Mouse (Mus musculus) lung, embryonic 14.5 days (tissue): ENCODE data around the gene 1810037I17Rik. TPM values are rescaled to one million over a fixed set of nuclear protein-coding genes. Genes with fewer than 3 reads are reported as not detected.

ENCODE experiments used
- ATAC-seq: fragments of 200-750 bp; cut with Nextera tagmentation; 2 replicates; pipeline ENCODE4 v1.8.0; 2017; ENCODE audit warnings: mild to moderate bottlenecking, moderate TSS enrichment, moderate library complexity; ENCODE audit not compliant: insufficient read depth
- DNase-seq: peaks from one replicate; pipeline ENCODE4 v3.0.0-alpha.2; 2015
- H3K27ac ChIP-seq: fragments of 300-500 bp; sonication (generic); 2 replicates; pipeline ENCODE4 v1.5.1; 2014; ENCODE audit warnings: low read depth, mild to moderate bottlenecking, moderate library complexity
- H3K27me3 ChIP-seq: fragments of 300-500 bp; sonication (generic); 2 replicates; pipeline ENCODE4 v1.6.1; 2014; ENCODE audit warnings: low read length, control low read depth; ENCODE audit not compliant: insufficient read depth
- H3K36me3 ChIP-seq: fragments of 300-500 bp; sonication (generic); 2 replicates; pipeline ENCODE4 v1.6.1; 2014; ENCODE audit warnings: control low read depth; ENCODE audit not compliant: insufficient read depth
- H3K4me1 ChIP-seq: fragments of 300-500 bp; sonication (generic); 2 replicates; pipeline ENCODE4 v1.6.1; 2014; ENCODE audit warnings: antibody characterized with exemption, control low read depth; ENCODE audit not compliant: insufficient read depth
- H3K4me2 ChIP-seq: fragments of 300-500 bp; sonication (generic); 2 replicates; pipeline ENCODE4 v1.6.1; 2014; ENCODE audit warnings: mild to moderate bottlenecking
- H3K4me3 ChIP-seq: fragments of 300-500 bp; sonication (generic); 2 replicates; pipeline ENCODE4 v1.5.1; 2014; ENCODE audit warnings: low read depth, low read length
- H3K9ac ChIP-seq: fragments of 300-500 bp; sonication (generic); 2 replicates; pipeline ENCODE4 v1.6.1; 2014
- H3K9me3 ChIP-seq: fragments of 300-500 bp; sonication (generic); 2 replicates; pipeline ENCODE4 v1.6.1; 2016; ENCODE audit warnings: low read depth, low read length, control low read depth
- CTCF ChIP-seq: IDR thresholded peaks from 2 replicates; pipeline ENCODE4 v1.5.1; 2016; ENCODE audit warnings: antibody characterized with exemption, low read depth
- WGBS: fragments of 180-500 bp; shearing (Covaris S2); extraction: QIAGEN DNeasy Blood & Tissue Kit; methylation state at CpG from one replicate; pipeline ENCODE4 v1.1.7; 2014; 5-methylcytosine and 5-hydroxymethylcytosine counted together
- polyA plus RNA-seq: library from polyadenylated mRNA; unstranded; fragments of >200 nt; fragmentation: Nextera tagmentation; extraction: Ambion mirVana; gene quantifications from 2 replicates; pipeline ENCODE4 v1.2.1, GENCODE M21; 2014

1810037I17Rik gene
- 81.0 and 88.5 TPM in 2 replicates for polyA plus RNA-seq

DNA sequence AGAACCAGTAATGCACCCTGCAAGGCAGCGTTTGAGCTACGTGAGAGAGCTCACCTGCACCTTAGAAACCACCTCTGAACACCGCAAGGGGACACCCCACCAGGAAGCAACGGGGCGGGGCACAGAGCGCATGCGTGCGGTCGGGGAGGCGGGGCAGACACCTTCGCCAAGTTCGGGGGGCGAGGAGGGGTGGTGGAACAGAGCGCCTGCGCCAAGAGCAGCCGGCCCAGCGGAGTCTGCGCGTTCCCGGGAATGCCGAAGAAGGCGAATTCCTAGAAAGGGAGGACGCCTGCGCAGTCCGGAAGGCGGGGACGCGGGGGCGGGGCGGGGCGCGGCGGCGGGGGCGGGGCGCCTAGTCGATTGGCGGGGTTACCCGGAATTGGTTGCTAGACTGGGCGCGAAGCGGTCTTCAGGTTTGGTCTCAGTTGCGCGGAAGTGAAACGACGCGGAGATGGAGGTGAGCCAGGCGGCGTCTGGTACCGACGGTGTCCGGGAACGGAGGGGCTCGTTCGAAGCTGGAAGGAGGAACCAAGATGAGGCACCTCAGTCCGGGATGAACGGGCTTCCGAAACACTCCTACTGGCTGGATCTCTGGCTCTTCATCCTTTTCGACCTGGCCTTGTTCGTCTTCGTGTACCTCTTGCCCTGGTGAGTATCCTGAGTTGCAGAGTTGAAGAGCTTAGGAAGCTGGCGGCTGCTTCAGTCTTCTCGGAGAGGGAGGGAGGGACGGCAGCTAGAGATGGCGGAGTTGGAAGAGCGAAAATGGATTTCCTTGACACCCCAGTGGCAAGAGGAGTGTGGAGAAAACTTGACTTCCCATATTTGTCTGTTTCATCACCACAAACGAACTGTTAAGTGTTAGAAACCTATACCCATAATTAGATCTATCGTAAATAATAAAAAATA is at the start of gene 1810037I17Rik:
TSS of gene 1810037I17Rik (plus strand) at position 195 of the 906 bp plus-strand sequence.
- Histone ChIP-seq H3K4me2 (peak within 1 kb of the TSS; percentile 78), H3K9me3 (no peaks in the 10 kb centered on the region), H3K27ac (peak within 1 kb of the TSS; percentile 88), H3K4me1 (no peaks in the 10 kb centered on the region), H3K4me3 (peak within 1 kb of the TSS; percentile 63), H3K9ac (peak within 1 kb of the TSS; percentile 65), H3K36me3 (peaks cover 6% of the 10 kb centered on the region; the same call in 1 of the 2 replicates), H3K27me3 (no peaks in the 10 kb centered on the region)
- peak; percentile 98 for DNase-seq
- TF ChIP-seq CTCF = peak; percentile 58
- 1% methylated on average over 67 of the region's 68 CpGs for WGBS
- peak; percentile 97 for ATAC-seq

DNA sequence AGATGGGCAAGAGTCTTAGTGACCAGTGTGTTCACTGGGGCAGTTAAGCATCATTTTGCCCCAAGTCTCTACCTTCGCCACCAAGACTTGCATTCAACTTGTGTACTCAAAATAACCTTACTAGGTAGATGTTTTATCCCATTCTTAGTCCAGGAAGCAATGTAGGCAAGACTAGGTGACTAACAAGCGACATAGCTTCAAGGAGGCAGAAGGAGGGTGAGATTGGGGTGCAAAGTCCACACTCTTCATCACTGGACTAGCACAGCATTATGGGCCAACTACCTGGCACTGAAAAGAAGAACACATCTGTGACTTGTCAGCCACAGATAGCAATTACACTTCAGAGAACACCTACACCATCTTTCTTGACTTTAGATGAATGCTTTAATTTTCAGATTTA is 47.1 kb upstream of the 1810037I17Rik start:
- Histone ChIP-seq H3K4me3 (no peak overlapping the region), H3K27ac (no peak overlapping the region), H3K4me1 (no peaks in the 10 kb centered on the region), H3K4me2 (no peak overlapping the region), H3K36me3 (no peaks in the 10 kb centered on the region), H3K9me3 (no peaks in the 10 kb centered on the region), H3K27me3 (no peaks in the 10 kb centered on the region), H3K9ac (no peak overlapping the region)
- ATAC-seq = no peak
- DNase-seq = no peak
- 92% methylated on average over 2 of the region's 2 CpGs for WGBS
- TF ChIP-seq CTCF = no peak

DNA sequence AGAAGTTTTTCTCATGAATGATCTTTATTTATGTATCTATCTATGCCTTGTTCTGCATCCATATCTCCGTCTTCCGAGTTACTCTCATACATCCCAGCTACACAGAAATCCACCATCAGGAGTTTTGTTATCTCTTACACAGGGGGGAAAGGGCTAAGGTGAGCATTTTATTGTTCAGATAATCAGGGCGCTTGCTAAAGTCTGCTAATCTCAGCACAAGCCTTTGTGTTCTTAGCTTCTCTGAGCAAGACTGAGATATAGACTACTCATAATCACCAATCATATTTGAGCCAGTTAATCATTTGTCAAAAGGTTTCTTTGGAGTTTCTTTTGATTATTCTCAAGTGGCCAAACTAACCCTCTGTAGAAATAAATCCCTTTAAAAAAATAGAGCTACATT is 46.5 kb upstream of the 1810037I17Rik start:
- Histone ChIP-seq H3K4me3 (no peak overlapping the region), H3K27ac (no peak overlapping the region), H3K36me3 (no peaks in the 10 kb centered on the region), H3K27me3 (no peaks in the 10 kb centered on the region), H3K4me1 (no peaks in the 10 kb centered on the region), H3K9ac (no peak overlapping the region), H3K9me3 (no peaks in the 10 kb centered on the region), H3K4me2 (no peak overlapping the region)
- ATAC-seq = no peak
- 78% methylated on average over 3 of the region's 3 CpGs for WGBS
- no peak for DNase-seq
- TF ChIP-seq CTCF = no peak

DNA sequence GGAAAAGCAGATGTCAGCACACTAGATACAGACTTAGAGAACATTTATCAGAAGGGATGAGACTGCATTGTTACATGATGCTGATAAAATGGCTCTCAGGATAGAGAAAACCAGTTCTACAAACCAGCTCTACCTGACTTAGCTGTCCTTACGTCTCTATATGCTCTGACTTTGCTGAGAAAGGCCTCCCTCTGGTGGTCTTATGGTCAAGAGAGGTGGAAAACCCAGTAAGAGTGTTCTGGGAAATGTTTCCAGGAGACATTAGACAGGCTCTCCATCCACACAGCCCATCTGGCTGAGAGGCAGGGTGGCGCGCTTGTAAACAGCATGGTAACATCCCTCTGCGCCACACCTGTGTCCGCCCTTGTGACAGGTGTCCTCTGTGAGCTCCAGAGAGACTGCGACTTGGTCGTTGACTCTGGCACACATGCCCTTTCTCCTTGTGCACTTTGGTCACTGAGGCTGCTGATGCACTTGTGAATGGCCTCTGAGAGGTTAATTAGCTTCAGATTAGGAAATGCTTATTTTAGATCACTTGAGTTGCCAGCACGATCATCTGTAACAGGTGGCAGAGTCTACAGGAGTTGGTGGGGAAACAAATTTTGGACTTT is 45.2 kb upstream of the 1810037I17Rik start:
- TF ChIP-seq CTCF = no peak
- Histone ChIP-seq H3K9ac (no peak overlapping the region), H3K4me3 (no peak overlapping the region), H3K4me1 (no peaks in the 10 kb centered on the region), H3K4me2 (no peak overlapping the region), H3K27me3 (no peaks in the 10 kb centered on the region), H3K9me3 (no peaks in the 10 kb centered on the region), H3K27ac (no peak overlapping the region), H3K36me3 (no peaks in the 10 kb centered on the region)
- 82% methylated on average over 8 of the region's 8 CpGs for WGBS
- DNase-seq (no peak), ATAC-seq (no peak)

DNA sequence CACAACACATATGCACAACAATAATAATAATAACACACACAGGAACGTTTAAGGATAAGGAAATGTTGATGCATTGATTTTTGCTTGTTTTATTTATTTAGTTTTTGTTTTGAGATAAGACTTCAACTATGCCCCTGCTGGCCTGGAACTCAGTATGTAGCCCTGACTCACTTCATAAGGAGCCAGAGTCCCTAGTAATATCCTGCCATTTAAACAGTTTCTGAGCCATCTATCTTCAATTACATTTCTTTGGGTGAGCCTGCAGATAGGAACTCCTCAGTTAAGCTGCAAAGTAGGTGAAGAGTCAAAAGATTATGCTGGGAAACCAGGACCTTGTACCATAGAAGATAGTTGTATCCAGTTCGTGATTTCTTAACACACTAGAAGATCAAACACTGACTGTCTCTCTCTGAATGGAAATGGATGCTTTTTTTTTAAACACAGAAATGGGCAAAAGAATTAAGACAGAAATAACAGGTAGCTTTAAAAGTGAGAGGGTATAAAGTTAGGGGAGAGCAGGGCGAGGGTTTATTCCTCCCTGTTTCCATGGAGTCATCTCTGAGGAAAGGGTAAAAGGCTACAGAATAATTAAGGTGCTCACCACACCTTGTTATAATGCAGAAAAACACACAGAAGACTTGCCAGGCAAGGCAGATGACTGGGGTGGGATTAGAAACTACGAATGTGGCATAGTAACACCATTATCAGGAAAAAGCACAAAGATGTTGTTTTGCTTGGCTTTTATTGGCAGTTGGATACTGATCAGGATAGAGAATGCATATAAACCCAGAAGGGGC is 36.3 kb upstream of the 1810037I17Rik start:
- H3K4me1 ChIP-seq = no peaks in the 10 kb centered on the region
- ATAC-seq = no peak
- H3K36me3 ChIP-seq = no peaks in the 10 kb centered on the region
- no peak overlapping the region for H3K4me3 ChIP-seq
- 66% methylated on average over 4 of the region's 4 CpGs for WGBS
- no peak overlapping the region for H3K4me2 ChIP-seq
- no peak overlapping the region for H3K9ac ChIP-seq
- H3K9me3 ChIP-seq = no peaks in the 10 kb centered on the region
- H3K27me3 ChIP-seq = no peaks in the 10 kb centered on the region
- peak overlapping the region; percentile 42; the same call in 1 of the 2 replicates for H3K27ac ChIP-seq
- DNase-seq = no peak
- TF ChIP-seq CTCF = no peak

DNA sequence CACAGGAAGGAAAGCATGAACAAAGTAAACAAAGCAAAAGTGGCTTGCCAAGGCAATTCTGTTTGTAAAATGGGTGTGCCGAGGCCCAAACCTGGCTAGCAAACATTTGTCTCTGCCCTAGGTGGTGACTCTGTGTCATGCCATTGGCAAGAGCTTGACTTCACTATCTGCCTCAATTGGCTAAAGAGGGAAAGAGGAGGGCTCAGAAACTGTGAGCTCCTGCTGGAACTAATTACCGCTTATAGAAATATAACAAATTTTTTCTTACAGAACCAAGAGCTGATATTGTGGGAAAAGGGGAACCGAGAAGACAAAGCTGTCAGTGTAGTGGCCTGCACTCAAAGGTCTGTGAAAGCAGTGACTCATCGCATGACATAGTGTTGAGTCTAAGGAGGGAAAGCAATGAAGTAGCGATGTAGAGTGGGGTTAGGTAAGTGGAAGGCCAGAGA is 35.6 kb upstream of the 1810037I17Rik start:
- ATAC-seq = no peak
- Histone ChIP-seq H3K27me3 (no peaks in the 10 kb centered on the region), H3K9ac (no peak overlapping the region), H3K4me1 (no peaks in the 10 kb centered on the region), H3K4me2 (no peak overlapping the region), H3K36me3 (no peaks in the 10 kb centered on the region), H3K9me3 (no peaks in the 10 kb centered on the region), H3K27ac (peak overlapping the region; percentile 42; the same call in 1 of the 2 replicates), H3K4me3 (no peak overlapping the region)
- peak; percentile 29 for DNase-seq
- no peak for TF ChIP-seq CTCF
- WGBS = 54% methylated on average over 5 of the region's 5 CpGs
